Mouse (Mus musculus): ENCODE measurements around the gene Trrap.

DNA sequence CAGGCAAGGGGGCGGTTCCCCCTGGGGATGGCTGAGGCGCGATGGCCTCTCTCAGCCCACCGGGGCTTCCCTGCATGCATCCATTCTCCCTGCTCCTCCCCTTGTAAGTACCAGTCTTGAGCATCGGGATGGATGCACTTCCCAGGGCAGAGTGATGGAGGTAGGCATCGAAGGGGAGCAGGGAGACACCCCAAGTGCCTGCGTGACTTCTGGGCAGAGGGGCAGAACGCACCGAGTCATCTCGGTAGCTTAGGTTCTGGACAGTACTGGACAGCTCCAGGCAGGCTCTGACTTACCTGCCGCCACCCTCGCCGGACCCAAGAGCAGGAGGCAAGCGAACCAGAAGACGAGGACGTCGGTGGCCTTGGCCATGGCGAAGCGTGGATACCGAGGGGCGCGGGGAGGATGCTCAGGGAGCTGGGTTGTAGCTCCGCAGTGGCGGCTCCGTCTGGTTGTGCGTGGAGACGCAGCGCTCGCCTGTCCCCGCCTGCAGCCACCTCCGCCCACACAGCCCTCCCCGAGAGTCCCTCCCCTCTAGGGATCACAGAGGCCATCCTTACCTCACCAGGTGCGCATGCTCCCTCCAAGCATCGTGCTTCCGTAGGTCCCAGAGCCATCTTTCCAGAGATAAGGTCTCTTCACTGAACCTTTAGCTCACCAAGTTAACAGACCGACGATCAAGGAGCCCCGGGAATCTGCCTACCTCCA, 6.2 kb upstream of the Trrap start, which contains the start of gene Tmem130:
- TF ChIP-seq POLR2A (IDR thresholded peaks at IDR 0.05; ENCODE audit: low read depth, low read length): no peak
- no peak for TF ChIP-seq CTCF (IDR thresholded peaks at IDR 0.05; ENCODE audit: extremely low read depth, insufficient read length, insufficient replicate concordance, low read depth, low read length)

All from small intestine, adult 2 months (tissue).